Mouse (Mus musculus) neural tube, embryonic 11.5 days (tissue): ENCODE results near the gene Selenbp1. TPM values are rescaled to one million over a fixed set of nuclear protein-coding genes. Genes with fewer than 3 reads are reported as not detected.

Source experiments
- ATAC-seq: fragments of 200-750 bp; cut with Nextera tagmentation; 2 replicates; pipeline ENCODE4 v1.8.0; 2017; ENCODE audit warnings: moderate number of reproducible peaks, mild to moderate bottlenecking, moderate TSS enrichment, moderate library complexity; ENCODE audit not compliant: insufficient read depth, low FRiP score, low TSS enrichment
- DNase-seq: peaks from one replicate; pipeline ENCODE4 v3.0.0-alpha.2; 2015; ENCODE audit warnings: low spot score
- H3K27ac ChIP-seq: fragments of 300-500 bp; sonication (generic); 2 replicates; pipeline ENCODE4 v1.5.1; 2014; ENCODE audit warnings: low read depth, mild to moderate bottlenecking, low read length
- H3K27me3 ChIP-seq: fragments of 300-500 bp; sonication (generic); 2 replicates; pipeline ENCODE4 v1.6.1; 2014; ENCODE audit warnings: mild to moderate bottlenecking, low read length, mixed read lengths; ENCODE audit not compliant: control insufficient read depth, insufficient read depth
- H3K36me3 ChIP-seq: fragments of 300-500 bp; sonication (generic); 2 replicates; pipeline ENCODE4 v1.6.1; 2014; ENCODE audit warnings: mild to moderate bottlenecking, low read length, moderate library complexity, mixed read lengths; ENCODE audit not compliant: control insufficient read depth, insufficient read depth
- H3K4me1 ChIP-seq: fragments of 300-500 bp; sonication (generic); 2 replicates; pipeline ENCODE4 v1.6.1; 2014; ENCODE audit warnings: low read length, mixed read lengths; ENCODE audit not compliant: control insufficient read depth, insufficient read depth
- H3K4me2 ChIP-seq: fragments of 300-500 bp; sonication (generic); 2 replicates; pipeline ENCODE4 v1.6.1; 2014; ENCODE audit warnings: low read depth, mild to moderate bottlenecking, moderate library complexity
- H3K4me3 ChIP-seq: fragments of 300-500 bp; sonication (generic); 2 replicates; pipeline ENCODE4 v1.5.1; 2014; ENCODE audit warnings: low read depth, low read length
- H3K9ac ChIP-seq: fragments of 300-500 bp; sonication (generic); 2 replicates; pipeline ENCODE4 v1.6.1; 2014; ENCODE audit warnings: mild to moderate bottlenecking, low read length
- H3K9me3 ChIP-seq: fragments of 300-500 bp; sonication (generic); 2 replicates; pipeline ENCODE4 v1.6.1; 2016; ENCODE audit warnings: low read length; ENCODE audit not compliant: control insufficient read depth
- WGBS: fragments of 180-500 bp; shearing (Covaris S2); extraction: QIAGEN DNeasy Blood & Tissue Kit; methylation state at CpG from one replicate; pipeline ENCODE4 v1.1.7; 2014; 5-methylcytosine and 5-hydroxymethylcytosine counted together
- polyA plus RNA-seq: library from polyadenylated mRNA; unstranded; fragments of >200 nt; fragmentation: Nextera tagmentation; extraction: Ambion mirVana; gene quantifications from 2 replicates; pipeline ENCODE4 v1.2.1, GENCODE M21; 2014

The Selenbp1 gene
- polyA plus RNA-seq, 1 experiment from 2014 or later = 6.2 TPM

DNA sequence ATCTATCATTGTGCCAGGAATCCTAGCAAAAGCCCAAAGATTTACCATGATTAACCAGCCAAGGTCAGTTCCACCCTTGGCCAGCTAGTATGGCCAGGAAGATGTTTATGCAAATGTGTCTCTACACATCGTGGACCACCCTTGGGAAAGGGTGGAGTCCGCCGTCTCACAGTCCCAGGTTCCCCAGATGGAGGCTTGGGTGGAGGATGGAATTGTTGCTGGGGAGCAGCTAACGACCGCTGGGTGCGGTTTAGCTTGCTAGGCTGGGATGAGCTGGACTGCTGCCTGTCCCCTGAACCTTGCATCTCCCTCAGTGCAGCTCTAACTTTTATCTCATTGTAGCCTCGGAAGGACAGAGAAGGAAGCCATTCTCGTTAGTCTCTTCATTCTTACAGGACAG, 27.0 kb downstream of the Selenbp1 start:
- ATAC-seq (no peak), DNase-seq (no peak)
- H3K4me1 ChIP-seq = peaks cover 5% of the 10 kb centered on the region; the same call in 1 of the 2 replicates
- H3K27ac ChIP-seq = no peak overlapping the region
- H3K4me2 ChIP-seq = no peak overlapping the region
- H3K27me3 ChIP-seq = no peaks in the 10 kb centered on the region
- peaks cover 2% of the 10 kb centered on the region; the same call in 1 of the 2 replicates for H3K36me3 ChIP-seq
- 58% methylated on average over 8 of the region's 8 CpGs for WGBS
- H3K4me3 ChIP-seq = no peak overlapping the region
- no peaks in the 10 kb centered on the region for H3K9me3 ChIP-seq
- no peak overlapping the region for H3K9ac ChIP-seq

DNA sequence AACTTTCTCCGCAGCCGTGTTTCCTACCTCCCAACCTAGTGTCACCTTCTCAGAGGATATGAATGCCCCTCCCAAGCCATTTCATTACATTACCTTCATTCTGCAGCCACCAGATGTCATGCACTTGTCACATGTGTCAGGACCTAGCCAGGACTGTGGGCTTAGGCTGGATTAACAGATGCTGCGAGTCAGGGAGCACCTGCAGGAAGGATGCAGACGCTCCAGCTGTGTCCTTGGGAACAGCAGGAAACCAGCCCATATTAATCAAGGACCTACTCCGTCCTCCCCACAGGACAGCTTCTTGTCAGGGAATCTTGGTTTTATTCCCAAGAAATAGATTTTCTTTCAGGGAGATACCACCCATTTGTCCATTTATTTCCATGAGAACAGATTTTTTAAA, 27.5 kb downstream of the Selenbp1 start:
- DNase-seq = no peak
- Histone ChIP-seq H3K9me3 (no peaks in the 10 kb centered on the region), H3K4me3 (no peak overlapping the region)

DNA sequence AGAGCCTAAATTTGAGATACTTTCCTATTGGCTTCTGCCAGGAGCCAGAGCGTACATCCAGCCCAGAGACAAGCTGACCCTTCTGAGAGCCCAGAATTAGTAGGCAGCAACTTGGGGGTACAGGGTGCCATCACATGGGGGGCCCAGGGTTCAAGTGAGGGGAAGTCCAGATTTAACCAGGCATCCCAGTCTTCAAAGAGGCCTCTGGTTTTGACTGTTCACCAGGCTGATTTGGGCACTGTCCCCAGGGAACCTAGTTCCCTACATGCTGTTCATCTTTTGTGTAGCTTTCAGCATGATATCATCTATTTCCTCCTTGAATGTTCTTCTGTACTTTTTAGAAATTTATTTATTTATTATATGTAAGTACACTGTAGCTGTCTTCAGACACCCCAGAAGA, 32.1 kb downstream of the Selenbp1 start:
- Histone ChIP-seq H3K27me3 (no peaks in the 10 kb centered on the region), H3K9ac (no peak overlapping the region), H3K9me3 (no peaks in the 10 kb centered on the region), H3K36me3 (no peaks in the 10 kb centered on the region), H3K4me1 (no peaks in the 10 kb centered on the region), H3K27ac (no peak overlapping the region), H3K4me3 (no peak overlapping the region), H3K4me2 (no peak overlapping the region)
- DNase-seq (no peak), ATAC-seq (no peak)
- WGBS = 97% methylated on average over 1 of the region's 1 CpGs

More for the DNA sequence above, 27.5 kb downstream of the Selenbp1 start:
- Histone ChIP-seq H3K9ac (no peak overlapping the region), H3K4me2 (no peak overlapping the region), H3K36me3 (peaks cover 2% of the 10 kb centered on the region; the same call in 1 of the 2 replicates), H3K27ac (no peak overlapping the region), H3K27me3 (no peaks in the 10 kb centered on the region), H3K4me1 (peaks cover under 1% of the 10 kb centered on the region; the same call in 1 of the 2 replicates)
- no peak for ATAC-seq
- 59% methylated on average over 5 of the region's 5 CpGs for WGBS

DNA sequence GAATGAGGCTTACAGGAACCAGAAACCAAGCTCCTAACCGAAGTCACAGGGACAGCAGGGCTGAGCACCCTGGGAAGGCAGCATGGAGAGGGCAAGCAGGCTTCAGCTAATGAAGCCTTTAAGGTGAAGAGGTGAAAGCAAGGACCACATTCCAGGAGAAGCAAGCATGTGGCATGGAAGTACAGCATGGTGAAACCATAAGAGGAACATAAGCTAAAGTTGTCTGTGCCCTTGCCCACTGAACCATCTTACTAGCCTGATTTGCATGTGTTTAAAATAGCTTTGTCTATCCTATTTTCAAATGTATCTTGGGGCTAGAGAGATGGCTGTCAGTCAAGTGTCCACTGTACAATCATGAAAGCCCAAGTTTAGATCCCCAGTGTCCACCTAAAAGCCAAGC, 33.0 kb downstream of the Selenbp1 start:
- no peaks in the 10 kb centered on the region for H3K4me1 ChIP-seq
- H3K27ac ChIP-seq = no peak overlapping the region
- no peak overlapping the region for H3K4me2 ChIP-seq
- WGBS = 74% methylated on average over 1 of the region's 1 CpGs
- no peaks in the 10 kb centered on the region for H3K27me3 ChIP-seq
- no peaks in the 10 kb centered on the region for H3K36me3 ChIP-seq
- H3K9me3 ChIP-seq = no peaks in the 10 kb centered on the region
- H3K9ac ChIP-seq = no peak overlapping the region
- DNase-seq (no peak), ATAC-seq (no peak)
- H3K4me3 ChIP-seq = no peak overlapping the region

DNA sequence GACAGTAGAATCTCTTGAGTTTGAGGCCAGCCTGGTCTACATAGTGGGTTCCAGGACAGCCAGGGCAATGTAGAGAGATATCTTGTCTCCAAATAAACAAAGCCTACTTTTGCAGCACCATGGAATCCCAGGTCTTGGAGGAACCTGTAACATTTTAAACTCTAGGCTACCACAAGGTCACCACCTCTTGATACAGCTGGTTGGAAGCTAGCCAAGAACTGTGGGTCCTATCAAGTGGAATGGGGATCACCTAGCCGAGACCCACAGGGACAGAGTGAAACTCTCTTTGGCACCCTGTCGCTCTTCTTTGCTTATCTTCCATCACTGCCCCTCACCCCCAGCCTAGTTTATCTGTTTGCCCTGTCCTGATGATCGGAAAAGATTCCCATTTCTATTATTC, 39.7 kb downstream of the Selenbp1 start:
- Histone ChIP-seq H3K36me3 (no peaks in the 10 kb centered on the region), H3K27me3 (no peaks in the 10 kb centered on the region), H3K4me1 (peaks cover 6% of the 10 kb centered on the region), H3K9me3 (no peaks in the 10 kb centered on the region), H3K27ac (no peak overlapping the region), H3K4me2 (no peak overlapping the region), H3K9ac (no peak overlapping the region), H3K4me3 (no peak overlapping the region)
- WGBS = 86% methylated on average over 3 of the region's 3 CpGs
- DNase-seq (no peak), ATAC-seq (no peak)

DNA sequence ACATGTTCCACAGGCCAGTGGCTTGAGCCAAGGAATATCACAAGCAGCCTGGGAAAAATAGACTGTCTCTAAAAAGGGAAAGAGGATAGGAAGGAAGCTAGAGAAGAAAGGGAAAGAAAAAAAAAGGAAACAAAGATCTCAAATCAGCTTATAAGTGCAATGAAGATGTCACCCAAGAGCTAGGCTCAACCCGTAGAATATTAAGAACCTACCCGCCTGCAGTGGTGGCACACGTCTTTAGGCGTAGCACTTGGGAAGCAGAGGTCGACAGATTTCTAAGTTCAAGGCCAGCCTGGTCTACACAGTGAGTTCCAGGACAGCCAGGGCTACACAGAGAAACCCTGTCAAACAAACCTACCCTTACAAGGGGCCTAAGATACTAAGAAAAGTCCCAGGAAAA, 40.8 kb downstream of the Selenbp1 start:
- Histone ChIP-seq H3K27me3 (no peaks in the 10 kb centered on the region), H3K9ac (no peak overlapping the region), H3K4me2 (no peak overlapping the region), H3K4me3 (no peak overlapping the region), H3K9me3 (no peaks in the 10 kb centered on the region), H3K36me3 (no peaks in the 10 kb centered on the region), H3K27ac (no peak overlapping the region), H3K4me1 (peaks cover 6% of the 10 kb centered on the region)
- 88% methylated on average over 5 of the region's 5 CpGs for WGBS
- ATAC-seq (peak; percentile 22; the same call in 1 of the 2 replicates), DNase-seq (no peak)

DNA sequence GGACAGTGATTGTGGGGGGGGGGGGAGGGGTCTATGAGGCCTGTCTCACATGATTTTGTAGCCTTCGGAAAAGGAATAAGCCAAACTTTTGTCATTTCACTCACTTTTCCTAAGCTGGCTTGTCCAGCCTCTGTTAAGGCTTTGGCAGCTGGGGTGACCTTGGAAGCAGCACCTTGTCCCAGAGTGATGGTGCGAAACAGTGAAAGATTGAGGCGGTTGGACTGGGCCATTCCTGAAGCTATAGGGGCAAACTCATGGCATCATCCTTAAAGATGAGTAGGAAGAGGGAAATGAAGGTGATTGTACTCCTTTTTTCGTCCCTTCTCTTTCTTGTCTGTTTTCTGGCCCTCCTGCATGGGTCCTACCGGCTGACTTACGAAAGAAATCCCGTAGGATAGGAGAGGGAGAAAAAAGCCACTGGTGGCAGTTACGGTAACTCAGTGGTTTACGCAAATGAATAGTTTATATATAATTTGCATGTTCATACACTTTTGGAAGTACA, 41.2 kb downstream of the Selenbp1 start:
- 18% methylated on average over 9 of the region's 9 CpGs for WGBS
- DNase-seq (no peak), ATAC-seq (peak; percentile 43)
- Histone ChIP-seq H3K9me3 (no peaks in the 10 kb centered on the region), H3K27ac (no peak overlapping the region), H3K4me3 (peak overlapping the region; percentile 80), H3K4me1 (peaks cover 6% of the 10 kb centered on the region), H3K27me3 (no peaks in the 10 kb centered on the region), H3K9ac (peak overlapping the region; percentile 47), H3K36me3 (no peaks in the 10 kb centered on the region), H3K4me2 (peak overlapping the region; percentile 62)

DNA sequence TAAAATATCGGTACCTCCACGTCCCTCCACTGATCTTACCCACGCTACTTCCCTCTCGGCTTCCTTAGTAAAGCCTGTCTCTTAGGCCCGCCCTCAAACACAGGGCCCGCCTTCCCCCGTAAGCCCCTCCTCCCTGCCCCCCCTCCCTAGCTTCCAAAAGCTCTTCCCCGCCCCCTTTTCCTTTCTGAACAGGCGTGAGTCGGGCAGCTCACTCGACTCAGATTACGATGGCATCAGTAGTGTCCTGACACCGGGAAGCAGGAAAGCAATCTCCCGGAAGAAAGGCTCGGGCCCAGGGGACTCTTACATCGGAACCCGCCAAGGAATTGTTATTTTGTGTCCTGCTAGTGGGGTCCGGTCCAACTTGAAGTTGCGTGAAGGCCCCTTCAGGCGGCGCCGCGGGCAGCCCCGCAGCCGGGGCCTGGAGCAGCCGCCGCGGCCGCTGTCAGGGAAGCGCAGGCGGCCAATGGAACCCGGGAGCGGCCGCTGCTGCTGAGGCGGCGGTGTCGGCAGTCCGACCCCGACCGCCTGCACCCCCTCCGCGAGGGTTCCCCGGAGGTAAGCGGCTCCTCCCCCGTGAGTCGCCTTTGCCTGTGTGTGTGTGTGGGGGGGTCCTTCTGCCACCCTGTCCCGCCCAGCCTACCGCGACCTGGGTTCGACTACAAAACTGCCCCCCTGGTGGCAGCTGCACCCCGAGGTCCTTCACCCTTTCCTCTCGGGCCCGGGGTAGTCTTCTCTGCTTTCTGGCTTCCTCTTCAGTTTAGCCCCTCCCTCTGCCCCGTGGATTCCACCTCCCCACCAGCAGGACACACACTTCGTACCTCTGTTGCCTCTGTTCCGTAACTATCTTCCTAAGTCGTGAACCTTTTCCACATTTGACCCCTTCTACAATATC, 41.9 kb downstream of the Selenbp1 start, which contains the start of gene Pi4kb:
Pi4kb (plus strand) TSS at position 204 of the 895 bp plus-strand sequence.
- under 1% methylated on average over 56 of the region's 57 CpGs for WGBS
- Histone ChIP-seq H3K36me3 (no peaks in the 10 kb centered on the region), H3K4me3 (peak within 1 kb of the TSS; percentile 80), H3K4me1 (peaks cover 6% of the 10 kb centered on the region), H3K9me3 (no peaks in the 10 kb centered on the region), H3K9ac (peak within 1 kb of the TSS; percentile 82), H3K27ac (0 out of 2 replicates have a peak within 1 kb of the TSS, but pooled peaks have one; percentile 58), H3K27me3 (no peaks in the 10 kb centered on the region), H3K4me2 (peak within 1 kb of the TSS; percentile 62)
- DNase-seq (peak; percentile 94), ATAC-seq (peak; percentile 96)
